Mouse (Mus musculus) gastrocnemius, adult 18-20 months (tissue): Measurements from ENCODE around the gene Klk1. TPM values are rescaled to one million over a fixed set of nuclear protein-coding genes. Genes with fewer than 3 reads are reported as not detected.

Experiments used
- DNase-seq: peaks from one replicate; pipeline ENCODE4 v3.0.0; 2021; ENCODE audit warnings: low spot score
- total RNA-seq, 2 experiments: library from RNA; stranded (reverse); gene quantifications; 2 replicates each; pipeline ENCODE4 v1.2.3; 2021

The Klk1 gene
- total RNA-seq, 2 experiments from 2014 or later, result 0.71 TPM; not detected in 1

GRCm38 (mm10) chr7:44253023-44253616, 28.0 kb downstream of the Klk1 start:
- no peak for DNase-seq

DNA sequence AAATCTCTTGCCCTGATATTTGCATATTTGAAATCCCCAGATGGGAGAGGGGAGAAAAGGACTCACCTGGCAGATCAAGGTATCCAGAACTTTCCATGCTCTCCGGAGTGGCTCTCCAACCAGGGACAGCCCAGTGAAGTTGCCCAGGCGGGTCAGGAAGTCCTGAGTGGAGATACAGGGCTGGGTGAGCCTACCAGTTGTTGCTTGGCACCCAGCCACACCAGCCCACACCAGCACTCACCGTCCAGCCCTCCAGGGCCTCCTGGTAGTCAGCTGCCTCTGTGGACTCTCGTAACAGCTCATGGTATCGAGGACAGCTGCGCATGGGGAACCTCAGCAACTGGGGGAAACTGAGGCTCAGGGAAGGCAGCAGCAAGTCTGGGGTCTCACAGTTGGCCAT, 29.8 kb downstream of the Klk1 start:
- DNase-seq, result no peak

DNA sequence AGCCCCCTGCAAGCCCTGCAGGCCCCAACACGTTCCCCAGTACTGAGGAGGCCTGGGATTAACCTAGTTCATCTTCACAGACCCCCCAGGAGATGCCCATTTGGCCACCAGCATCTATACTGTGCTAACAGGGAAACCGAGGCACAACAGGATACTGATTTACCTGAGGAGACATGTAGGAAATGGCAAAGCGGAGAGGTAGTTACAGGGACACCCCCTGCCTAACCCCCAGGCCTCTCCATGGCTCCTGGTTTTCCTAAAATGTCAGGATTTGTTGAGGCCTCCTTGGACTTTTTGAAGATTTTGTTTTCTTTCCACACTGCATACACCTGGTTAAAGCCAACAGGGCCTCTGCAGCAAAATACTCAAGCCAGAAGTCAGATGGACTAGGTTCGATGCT, 32.1 kb downstream of the Klk1 start, which contains the start of gene Acp4:
Gene Acp4 (minus strand): TSS at position 101 of the 400 bp plus-strand sequence.
- DNase-seq, result no peak

- no peak for DNase-seq
Observed at GRCm38 (mm10) chr7:44260410-44260809, 35.2 kb downstream of the Klk1 start.

DNA sequence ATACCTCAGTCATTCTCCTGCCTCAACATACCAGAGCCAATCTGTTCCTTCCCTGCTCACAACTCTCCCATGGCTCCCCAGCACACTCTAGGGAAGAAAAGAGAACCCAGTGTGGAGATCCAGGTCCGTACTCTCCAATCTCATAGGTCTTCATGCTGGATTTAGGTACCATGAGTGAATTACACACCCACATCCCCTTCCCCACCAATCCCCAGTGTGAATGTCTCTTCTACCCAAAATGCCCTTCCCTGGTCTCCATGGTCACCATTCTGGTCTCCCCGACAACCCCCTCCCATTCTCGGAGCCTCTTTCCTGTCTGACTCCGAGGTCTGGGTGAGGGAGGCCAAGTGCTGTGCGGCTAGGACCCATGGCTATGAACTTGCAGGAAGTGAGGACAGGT, 36.0 kb downstream of the Klk1 start, which contains the start of gene Gm15517:
Gene Gm15517 (plus strand): TSS at position 301 of the 400 bp plus-strand sequence.
- DNase-seq, result no peak

- DNase-seq, result peak; percentile 94
Observed at GRCm38 (mm10) chr7:44262791-44263643, 37.9 kb downstream of the Klk1 start.

GRCm38 (mm10) chr7:44268117-44268516, 43.0 kb downstream of the Klk1 start:
- DNase-seq, result no peak

DNA sequence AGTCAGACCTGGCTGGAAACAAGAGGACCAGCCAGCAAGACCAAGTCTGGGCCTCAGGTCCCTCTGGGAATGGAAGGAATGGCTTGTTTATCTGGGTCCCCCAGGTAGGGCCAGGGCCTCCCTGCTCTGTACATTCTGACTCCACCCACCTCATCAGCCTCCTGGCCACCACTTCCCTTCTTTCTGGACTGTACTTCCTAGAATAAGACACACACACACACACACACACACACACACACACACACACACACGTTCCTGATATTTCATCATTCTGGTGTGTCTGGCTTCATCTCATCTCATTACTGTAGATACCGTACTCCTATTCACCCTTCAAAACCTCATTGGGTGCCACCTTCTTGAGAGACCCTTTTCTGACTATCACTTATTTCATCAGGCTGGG, 44.2 kb downstream of the Klk1 start:
- DNase-seq, result no peak

- DNase-seq, result no peak
Observed at GRCm38 (mm10) chr7:44271309-44271708, 46.1 kb downstream of the Klk1 start.

GRCm38 (mm10) chr7:44272546-44272945, 47.4 kb downstream of the Klk1 start:
- DNase-seq, result no peak

GRCm38 (mm10) chr7:44273446-44273845, 48.3 kb downstream of the Klk1 start:
- DNase-seq, result no peak

- no peak for DNase-seq
Observed at GRCm38 (mm10) chr7:44274096-44274495, 48.9 kb downstream of the Klk1 start.

DNA sequence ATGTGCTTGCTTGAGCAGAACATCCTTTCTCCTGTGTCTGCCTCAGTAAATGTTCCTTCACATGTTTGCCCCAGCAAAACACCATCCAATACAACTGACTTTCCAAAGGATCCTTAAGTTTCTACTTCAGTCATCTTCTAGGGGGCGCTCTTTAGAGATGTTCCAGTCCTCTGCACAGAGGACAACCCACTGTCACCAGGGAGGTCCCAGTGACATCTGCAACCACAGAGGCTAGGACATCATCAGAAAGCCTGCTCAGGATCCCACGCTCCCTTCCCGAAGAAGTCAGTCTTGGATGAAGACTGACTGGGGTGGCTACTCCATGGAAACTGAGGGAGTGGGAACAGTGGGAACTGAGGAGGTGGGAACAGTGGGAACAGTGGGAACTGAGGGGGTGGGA, 50.4 kb downstream of the Klk1 start:
- DNase-seq, result no peak

- no peak for DNase-seq
Observed at GRCm38 (mm10) chr7:44276461-44277249, 51.5 kb downstream of the Klk1 start.

GRCm38 (mm10) chr7:44277250-44277622, 52.1 kb downstream of the Klk1 start:
- no peak for DNase-seq

Other genes starting within 250 kb of the Klk1 start
- gene Klk1b9, start 249.3 kb upstream of the Klk1 start, total RNA-seq, result not detected
- not detected for gene Klk1b11, start 229.5 kb upstream of the Klk1 start, total RNA-seq
- 1 to 10 TPM in 1 of 2 experiments, under 1 TPM in 1; 0.21 to 1.1 TPM for gene Klk1b26, start 213.2 kb upstream of the Klk1 start, total RNA-seq
- not detected for gene Klk1b27, start 173.1 kb upstream of the Klk1 start, total RNA-seq
- not detected for gene Klk1b21, start 123.0 kb upstream of the Klk1 start, total RNA-seq
- gene Klk1b22, start 112.7 kb upstream of the Klk1 start, total RNA-seq, result not detected
- gene Klk1b16, start 88.6 kb upstream of the Klk1 start, total RNA-seq, result not detected
- not detected for gene Klk1b24, start 37.1 kb upstream of the Klk1 start, total RNA-seq
- gene Klk1b3, start 27.2 kb upstream of the Klk1 start, total RNA-seq, result not detected
- not detected for gene Klk1b4, start 17.9 kb upstream of the Klk1 start, total RNA-seq
- gene Klk1b5, start 9.4 kb upstream of the Klk1 start, total RNA-seq, result not detected
- not detected for gene Gm36864, start 10.8 kb downstream of the Klk1 start, total RNA-seq
- gene 1700028J19Rik, start 21.3 kb downstream of the Klk1 start, total RNA-seq, result not detected
- 1 to 10 TPM; 4.9 to 5.9 TPM for gene 2410002F23Rik, start 21.4 kb downstream of the Klk1 start, total RNA-seq
- gene Acp4, start 32.0 kb downstream of the Klk1 start, total RNA-seq, result not detected
- not detected for gene Gm15517, start 36.1 kb downstream of the Klk1 start, total RNA-seq
- 1 to 10 TPM in 1 of 2 experiments, under 1 TPM in 1; 0.84 to 1.3 TPM for gene Clec11a, start 81.5 kb downstream of the Klk1 start, total RNA-seq
- under 1 TPM; 0.25 to 0.36 TPM for gene Shank1, start 84.9 kb downstream of the Klk1 start, total RNA-seq
- 1 to 10 TPM; 3.4 to 4.8 TPM for gene Syt3, start 158.7 kb downstream of the Klk1 start, total RNA-seq
- gene 1700008O03Rik, start 160.5 kb downstream of the Klk1 start, total RNA-seq, result under 1 TPM in 1 of 2 experiments, not detected in 1; 0.25 TPM
- under 1 TPM in 1 of 2 experiments, not detected in 1; 0.12 TPM for gene Lrrc4b, start 203.7 kb downstream of the Klk1 start, total RNA-seq
- gene Aspdh, start 240.0 kb downstream of the Klk1 start, total RNA-seq, result not detected
- gene Josd2, start 242.6 kb downstream of the Klk1 start, total RNA-seq, result 10 to 100 TPM; 49.8 to 49.9 TPM